Mouse (Mus musculus) lung, embryonic 14.5 days (tissue): ENCODE measurements at regions not wholly inside any gene's neighbourhood (a gene's known extent, or its start where the extent isn't known, plus 50 kb on each side); places are given as distances from the start of the nearest gene placed in this dataset.

Experiments
- ATAC-seq: fragments of 200-750 bp; cut with Nextera tagmentation; 2 replicates; pipeline ENCODE4 v1.8.0; 2017; ENCODE audit warnings: mild to moderate bottlenecking, moderate TSS enrichment, moderate library complexity; ENCODE audit not compliant: insufficient read depth
- DNase-seq: peaks from one replicate; pipeline ENCODE4 v3.0.0-alpha.2; 2015
- H3K27ac ChIP-seq: fragments of 300-500 bp; sonication (generic); 2 replicates; pipeline ENCODE4 v1.5.1; 2014; ENCODE audit warnings: low read depth, mild to moderate bottlenecking, moderate library complexity
- H3K27me3 ChIP-seq: fragments of 300-500 bp; sonication (generic); 2 replicates; pipeline ENCODE4 v1.6.1; 2014; ENCODE audit warnings: low read length, control low read depth; ENCODE audit not compliant: insufficient read depth
- H3K36me3 ChIP-seq: fragments of 300-500 bp; sonication (generic); 2 replicates; pipeline ENCODE4 v1.6.1; 2014; ENCODE audit warnings: control low read depth; ENCODE audit not compliant: insufficient read depth
- H3K4me1 ChIP-seq: fragments of 300-500 bp; sonication (generic); 2 replicates; pipeline ENCODE4 v1.6.1; 2014; ENCODE audit warnings: antibody characterized with exemption, control low read depth; ENCODE audit not compliant: insufficient read depth
- H3K4me2 ChIP-seq: fragments of 300-500 bp; sonication (generic); 2 replicates; pipeline ENCODE4 v1.6.1; 2014; ENCODE audit warnings: mild to moderate bottlenecking
- H3K4me3 ChIP-seq: fragments of 300-500 bp; sonication (generic); 2 replicates; pipeline ENCODE4 v1.5.1; 2014; ENCODE audit warnings: low read depth, low read length
- H3K9ac ChIP-seq: fragments of 300-500 bp; sonication (generic); 2 replicates; pipeline ENCODE4 v1.6.1; 2014
- H3K9me3 ChIP-seq: fragments of 300-500 bp; sonication (generic); 2 replicates; pipeline ENCODE4 v1.6.1; 2016; ENCODE audit warnings: low read depth, low read length, control low read depth
- CTCF ChIP-seq: IDR thresholded peaks from 2 replicates; pipeline ENCODE4 v1.5.1; 2016; ENCODE audit warnings: antibody characterized with exemption, low read depth
- WGBS: fragments of 180-500 bp; shearing (Covaris S2); extraction: QIAGEN DNeasy Blood & Tissue Kit; methylation state at CpG from one replicate; pipeline ENCODE4 v1.1.7; 2014; 5-methylcytosine and 5-hydroxymethylcytosine counted together

- H3K4me2 ChIP-seq: no peak overlapping the region
- TF ChIP-seq CTCF: no peak
- no peaks in the 10 kb centered on the region for H3K27me3 ChIP-seq
- H3K4me3 ChIP-seq: no peak overlapping the region
- no peaks in the 10 kb centered on the region for H3K36me3 ChIP-seq
- no peak overlapping the region for H3K27ac ChIP-seq
- DNase-seq (no peak), ATAC-seq (no peak)
- H3K4me1 ChIP-seq: no peaks in the 10 kb centered on the region
- 46% methylated on average over 2 of the region's 2 CpGs for WGBS
- H3K9me3 ChIP-seq: no peaks in the 10 kb centered on the region
- no peak overlapping the region for H3K9ac ChIP-seq
These were observed 211.2 kb upstream of the Actbl2 start for GRCm38 (mm10) chr13:111043637-111044036.

DNA sequence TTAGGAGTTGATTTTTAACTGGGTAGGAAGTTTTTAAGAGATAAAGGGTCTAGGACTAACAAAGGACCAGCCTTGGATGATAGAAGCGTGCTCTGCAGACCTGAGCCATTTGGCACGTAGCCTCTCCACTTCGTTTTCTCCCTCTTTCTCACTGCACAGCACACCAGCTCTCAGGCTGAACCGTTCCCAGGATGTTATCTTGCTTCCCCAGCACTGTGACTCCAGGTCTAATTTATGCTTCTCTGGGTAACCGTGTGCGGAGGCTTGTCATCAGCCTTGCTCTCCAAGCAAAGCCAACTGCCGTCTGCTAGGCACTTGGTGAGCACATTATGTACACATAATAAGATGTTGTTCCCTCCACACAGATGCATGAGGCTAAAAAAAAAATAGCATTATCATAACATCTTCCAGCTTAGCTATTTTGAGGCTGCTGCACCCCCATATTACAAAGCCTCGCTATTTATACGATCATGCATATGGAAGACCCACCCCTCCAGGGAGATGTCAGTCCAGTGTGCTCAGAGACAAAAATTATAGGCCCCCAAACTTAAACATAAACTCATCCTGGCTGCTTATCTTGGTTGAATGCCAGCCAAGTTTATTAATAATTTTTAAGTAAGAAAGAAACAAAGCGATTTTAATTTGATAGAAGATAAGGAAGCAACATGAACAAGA is 210.3 kb upstream of the Actbl2 start:
- no peak overlapping the region for H3K9ac ChIP-seq
- TF ChIP-seq CTCF: no peak
- peak overlapping the region; percentile 52; the same call in 1 of the 2 replicates for H3K27ac ChIP-seq
- ATAC-seq (peak; percentile 64; the same call in 1 of the 2 replicates), DNase-seq (peak; percentile 65)
- H3K36me3 ChIP-seq: no peaks in the 10 kb centered on the region
- peaks cover 3% of the 10 kb centered on the region; the same call in 1 of the 2 replicates for H3K4me1 ChIP-seq
- 19% methylated on average over 10 of the region's 10 CpGs for WGBS
- H3K9me3 ChIP-seq: no peaks in the 10 kb centered on the region
- H3K27me3 ChIP-seq: no peaks in the 10 kb centered on the region
- H3K4me3 ChIP-seq: no peak overlapping the region
- no peak overlapping the region for H3K4me2 ChIP-seq

- Histone ChIP-seq H3K9ac (no peak overlapping the region), H3K36me3 (no peaks in the 10 kb centered on the region), H3K9me3 (no peaks in the 10 kb centered on the region), H3K4me2 (no peak overlapping the region; the same call in 1 of the 2 replicates), H3K27me3 (no peaks in the 10 kb centered on the region), H3K4me1 (peaks cover 12% of the 10 kb centered on the region), H3K27ac (peak overlapping the region; percentile 68), H3K4me3 (no peak overlapping the region)
- TF ChIP-seq CTCF: no peak
- DNase-seq: peak; percentile 76
- peak; percentile 78 for ATAC-seq
- 6% methylated on average over 6 of the region's 6 CpGs for WGBS
These were observed 204.7 kb upstream of the Actbl2 start for GRCm38 (mm10) chr13:111050097-111050496.

- no peak for DNase-seq
These were observed 199.0 kb upstream of the Actbl2 start for GRCm38 (mm10) chr13:111055817-111056216.

GRCm38 (mm10) chr13:111087753-111088152 is 167.1 kb upstream of the Actbl2 start:
- WGBS: 64% methylated on average over 2 of the region's 2 CpGs
- Histone ChIP-seq H3K4me2 (no peak overlapping the region), H3K36me3 (no peaks in the 10 kb centered on the region), H3K4me3 (no peak overlapping the region), H3K27ac (no peak overlapping the region), H3K4me1 (no peaks in the 10 kb centered on the region), H3K9ac (no peak overlapping the region), H3K9me3 (no peaks in the 10 kb centered on the region), H3K27me3 (no peaks in the 10 kb centered on the region)
- ATAC-seq: no peak
- no peak for TF ChIP-seq CTCF
- DNase-seq: no peak

More at GRCm38 (mm10) chr13:111055817-111056216, 199.0 kb upstream of the Actbl2 start:
- 71% methylated on average over 2 of the region's 2 CpGs for WGBS
- Histone ChIP-seq H3K27ac (no peak overlapping the region), H3K36me3 (no peaks in the 10 kb centered on the region), H3K4me3 (no peak overlapping the region), H3K27me3 (no peaks in the 10 kb centered on the region), H3K4me1 (no peaks in the 10 kb centered on the region), H3K9ac (no peak overlapping the region), H3K9me3 (no peaks in the 10 kb centered on the region), H3K4me2 (no peak overlapping the region)
- ATAC-seq: no peak
- TF ChIP-seq CTCF: no peak

GRCm38 (mm10) chr13:111096071-111096470 is 158.7 kb upstream of the Actbl2 start:
- no peaks in the 10 kb centered on the region for H3K9me3 ChIP-seq
- H3K27ac ChIP-seq: no peak overlapping the region
- peak; percentile 11 for DNase-seq
- 81% methylated on average over 5 of the region's 5 CpGs for WGBS
- ATAC-seq: no peak
- H3K27me3 ChIP-seq: no peaks in the 10 kb centered on the region
- no peak overlapping the region for H3K9ac ChIP-seq
- no peaks in the 10 kb centered on the region for H3K36me3 ChIP-seq
- no peak overlapping the region for H3K4me3 ChIP-seq
- no peaks in the 10 kb centered on the region for H3K4me1 ChIP-seq
- TF ChIP-seq CTCF: no peak
- H3K4me2 ChIP-seq: no peak overlapping the region

- Histone ChIP-seq H3K4me3 (no peak overlapping the region), H3K27me3 (no peaks in the 10 kb centered on the region), H3K4me1 (no peaks in the 10 kb centered on the region), H3K36me3 (no peaks in the 10 kb centered on the region), H3K27ac (no peak overlapping the region), H3K9ac (no peak overlapping the region), H3K4me2 (no peak overlapping the region), H3K9me3 (no peaks in the 10 kb centered on the region)
- no peak for ATAC-seq
- no peak for TF ChIP-seq CTCF
- no peak for DNase-seq
- WGBS: 83% methylated on average over 4 of the region's 4 CpGs
These were observed 157.5 kb upstream of the Actbl2 start for GRCm38 (mm10) chr13:111097336-111097735.
